Mouse (Mus musculus) heart, embryonic 14.5 days (tissue): ENCODE results near the gene Tspan9. TPM values are rescaled to one million over a fixed set of nuclear protein-coding genes. Genes with fewer than 3 reads are reported as not detected.

Experiments used
- ATAC-seq: fragments of 200-750 bp; cut with Nextera tagmentation; 2 replicates; pipeline ENCODE4 v1.8.0; 2017; ENCODE audit warnings: low read depth, moderate TSS enrichment; ENCODE audit not compliant: insufficient number of reproducible peaks, insufficient read depth, low FRiP score
- H3K27ac ChIP-seq, 2 experiments: fragments of 200-500 bp in 1 of 2; fragments of 300-500 bp in 1 of 2; sonication (generic) in 1 of 2; replicated peaks in 1 of 2; 2 replicates each; pipeline ENCODE4 v1.5.1; 2012 to 2014; ENCODE audit warnings: low read depth in 2 of 2, low read length in 2 of 2, control low read depth in 1 of 2, mild to moderate bottlenecking in 1 of 2, mixed read lengths in 1 of 2; ENCODE audit not compliant: control insufficient read depth in 1 of 2, insufficient read depth in 1 of 2
- H3K27me3 ChIP-seq: fragments of 300-500 bp; sonication (generic); 2 replicates; pipeline ENCODE4 v1.6.1; 2014; ENCODE audit warnings: mild to moderate bottlenecking, low read length, control low read depth; ENCODE audit not compliant: control insufficient read depth, insufficient read depth
- H3K36me3 ChIP-seq: fragments of 300-500 bp; sonication (generic); 2 replicates; pipeline ENCODE4 v1.6.1; 2014; ENCODE audit warnings: mild to moderate bottlenecking, control low read depth, low read length, mixed read lengths; ENCODE audit not compliant: control insufficient read depth, insufficient read depth
- H3K4me1 ChIP-seq, 2 experiments: fragments of 200-500 bp in 1 of 2; fragments of 300-500 bp in 1 of 2; sonication (generic) in 1 of 2; 2 replicates each; pipeline ENCODE4 v1.6.1; 2012 to 2014; ENCODE audit warnings: low read length in 2 of 2, control low read depth in 1 of 2, mixed read lengths in 1 of 2; ENCODE audit not compliant: control insufficient read depth in 2 of 2, insufficient read depth in 2 of 2
- H3K4me2 ChIP-seq: fragments of 300-500 bp; sonication (generic); 2 replicates; pipeline ENCODE4 v1.6.1; 2014; ENCODE audit warnings: mild to moderate bottlenecking, low read length
- H3K4me3 ChIP-seq, 2 experiments: fragments of 200-500 bp in 1 of 2; fragments of 300-500 bp in 1 of 2; sonication (generic) in 1 of 2; 2 replicates each; pipeline ENCODE4 v1.5.1; 2012 to 2014; ENCODE audit warnings: low read length in 2 of 2, mild to moderate bottlenecking in 2 of 2, control low read depth in 1 of 2, low read depth in 1 of 2, moderate library complexity in 1 of 2; ENCODE audit not compliant: control insufficient read depth in 1 of 2, insufficient read depth in 1 of 2
- H3K9ac ChIP-seq: fragments of 300-500 bp; sonication (generic); 2 replicates; pipeline ENCODE4 v1.6.1; 2014; ENCODE audit warnings: mild to moderate bottlenecking, low read length
- H3K9me3 ChIP-seq: fragments of 300-500 bp; sonication (generic); 2 replicates; pipeline ENCODE4 v1.6.1; 2016; ENCODE audit warnings: low read length, control low read depth; ENCODE audit not compliant: control insufficient read depth
- WGBS: fragments of 180-500 bp; shearing (Covaris S2); extraction: QIAGEN DNeasy Blood & Tissue Kit; methylation state at CpG from one replicate; pipeline ENCODE4 v1.1.7; 2014; 5-methylcytosine and 5-hydroxymethylcytosine counted together
- polyA plus RNA-seq: library from polyadenylated mRNA; unstranded; fragments of >200 nt; fragmentation: Nextera tagmentation; extraction: Ambion mirVana; gene quantifications from 2 replicates; pipeline ENCODE4 v1.2.1, GENCODE M21; 2014

Tspan9 gene
- polyA plus RNA-seq, 1 experiment from 2014 or later, result 143 TPM

- Histone ChIP-seq H3K9me3 (no peaks in the 10 kb centered on the region), H3K27me3 (no peaks in the 10 kb centered on the region), H3K36me3 (no peaks in the 10 kb centered on the region), H3K4me2 (peak overlapping the region; percentile 95), H3K27ac (peak overlapping the region; percentile 93 to 94), H3K4me1 (peaks cover 52 to 76% of the 10 kb centered on the region in 2 experiments), H3K4me3 (peak overlapping the region; percentile 59 to 72), H3K9ac (peak overlapping the region; percentile 89)
- no peak for ATAC-seq
- WGBS, result 5% methylated on average over 4 of the region's 4 CpGs
Measured at GRCm38 (mm10) chr6:128035930-128036309, 107.5 kb downstream of the Tspan9 start.

- Histone ChIP-seq H3K4me2 (peak overlapping the region; percentile 95), H3K27me3 (no peaks in the 10 kb centered on the region), H3K9me3 (no peaks in the 10 kb centered on the region), H3K9ac (peak overlapping the region; percentile 89), H3K36me3 (0 out of 2 replicates have a peak, but pooled peaks cover under 1% of the 10 kb centered on the region), H3K27ac (peak overlapping the region; percentile 93 to 94), H3K4me1 (peaks cover 48 to 75% of the 10 kb centered on the region in 2 experiments), H3K4me3 (peak overlapping the region; percentile 59 to 72)
- 1% methylated on average over 28 of the region's 36 CpGs for WGBS
- ATAC-seq, result peak; percentile 2; the same call in 1 of the 2 replicates
Measured at GRCm38 (mm10) chr6:128035250-128035929, 108.0 kb downstream of the Tspan9 start.

GRCm38 (mm10) chr6:128034317-128035249 lies 108.8 kb downstream of the Tspan9 start:
- Histone ChIP-seq H3K9me3 (no peaks in the 10 kb centered on the region), H3K4me1 (peaks cover 48 to 82% of the 10 kb centered on the region in 2 experiments), H3K4me2 (peak overlapping the region; percentile 95), H3K27ac (peak overlapping the region; percentile 93 to 94), H3K36me3 (0 out of 2 replicates have a peak, but pooled peaks cover 4% of the 10 kb centered on the region), H3K27me3 (no peaks in the 10 kb centered on the region), H3K9ac (peak overlapping the region; percentile 89), H3K4me3 (peak overlapping the region; percentile 59 to 72)
- peak; percentile 74 for ATAC-seq
- WGBS, result under 1% methylated on average over 77 of the region's 80 CpGs

DNA sequence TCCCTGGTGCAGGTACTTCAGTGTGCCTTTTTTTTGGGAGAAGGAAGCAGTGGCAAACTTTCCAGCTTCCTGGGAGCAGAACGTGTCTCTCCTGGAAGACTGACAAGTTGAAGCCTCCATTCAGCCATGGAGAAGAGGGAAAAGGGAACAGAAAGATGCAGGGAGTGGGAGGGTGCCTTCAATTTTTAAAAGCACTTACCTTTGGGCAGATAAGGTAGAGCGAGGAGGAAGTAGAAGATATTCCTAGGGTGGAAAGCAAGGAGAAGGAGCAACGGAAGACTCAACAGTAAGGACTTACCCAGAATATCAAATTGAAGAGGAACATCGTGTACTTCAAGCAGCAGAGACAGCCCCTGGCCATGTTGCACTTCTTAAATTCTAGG lies 109.5 kb downstream of the Tspan9 start:
- no peaks in the 10 kb centered on the region for H3K9me3 ChIP-seq
- peak overlapping the region; percentile 59 to 72 for H3K4me3 ChIP-seq
- H3K36me3 ChIP-seq, result 0 out of 2 replicates have a peak, but pooled peaks cover 4% of the 10 kb centered on the region
- H3K9ac ChIP-seq, result peak overlapping the region; percentile 89
- no peaks in the 10 kb centered on the region for H3K27me3 ChIP-seq
- H3K4me2 ChIP-seq, result peak overlapping the region; percentile 95
- ATAC-seq, result no peak
- 12% methylated on average over 4 of the region's 4 CpGs for WGBS
- H3K27ac ChIP-seq, result peak overlapping the region; percentile 90 to 93
- peaks cover 51 to 86% of the 10 kb centered on the region in 2 experiments for H3K4me1 ChIP-seq

DNA sequence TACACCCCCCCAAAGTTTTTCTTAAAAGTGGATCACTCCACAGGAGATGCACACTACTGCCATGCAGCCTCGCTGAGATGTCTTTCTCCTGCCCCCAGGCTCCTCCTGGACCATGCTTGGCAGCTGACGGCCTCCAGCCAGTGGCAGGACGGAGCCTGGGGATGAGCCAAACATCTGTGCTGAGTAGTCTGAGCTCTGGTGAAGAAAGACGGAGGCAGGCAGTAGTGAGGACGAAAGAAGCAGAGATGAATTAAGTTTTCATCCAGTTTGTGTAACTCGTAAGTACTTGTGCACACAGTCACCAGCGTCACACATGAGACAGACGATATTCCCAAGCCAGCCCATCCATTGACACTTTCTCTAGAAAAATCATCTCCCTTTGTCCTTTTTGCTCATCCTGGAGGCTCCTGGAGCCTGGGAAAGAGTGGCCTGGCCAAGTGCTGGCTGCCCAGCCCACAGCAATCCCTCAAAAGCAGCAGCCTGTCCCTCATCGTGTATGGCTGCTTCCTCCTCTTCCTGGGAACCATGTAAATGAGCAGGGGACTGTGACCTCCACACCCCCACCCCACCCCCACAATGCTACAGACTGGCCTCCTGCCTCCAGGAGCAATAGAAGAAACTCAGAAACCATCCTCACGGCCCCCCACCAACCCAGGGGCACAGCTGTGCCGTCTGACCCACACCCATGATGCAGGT lies 110.1 kb downstream of the Tspan9 start:
- no peak for ATAC-seq
- peak overlapping the region; percentile 59 to 72 for H3K4me3 ChIP-seq
- H3K4me2 ChIP-seq, result peak overlapping the region; percentile 95
- H3K27me3 ChIP-seq, result no peaks in the 10 kb centered on the region
- peaks cover 51 to 86% of the 10 kb centered on the region in 2 experiments for H3K4me1 ChIP-seq
- peak overlapping the region; percentile 90 to 93; a peak in 3 of 4 replicates for H3K27ac ChIP-seq
- 0 out of 2 replicates have a peak, but pooled peaks cover 4% of the 10 kb centered on the region for H3K36me3 ChIP-seq
- WGBS, result 28% methylated on average over 11 of the region's 11 CpGs
- peak overlapping the region; percentile 89 for H3K9ac ChIP-seq
- no peaks in the 10 kb centered on the region for H3K9me3 ChIP-seq

DNA sequence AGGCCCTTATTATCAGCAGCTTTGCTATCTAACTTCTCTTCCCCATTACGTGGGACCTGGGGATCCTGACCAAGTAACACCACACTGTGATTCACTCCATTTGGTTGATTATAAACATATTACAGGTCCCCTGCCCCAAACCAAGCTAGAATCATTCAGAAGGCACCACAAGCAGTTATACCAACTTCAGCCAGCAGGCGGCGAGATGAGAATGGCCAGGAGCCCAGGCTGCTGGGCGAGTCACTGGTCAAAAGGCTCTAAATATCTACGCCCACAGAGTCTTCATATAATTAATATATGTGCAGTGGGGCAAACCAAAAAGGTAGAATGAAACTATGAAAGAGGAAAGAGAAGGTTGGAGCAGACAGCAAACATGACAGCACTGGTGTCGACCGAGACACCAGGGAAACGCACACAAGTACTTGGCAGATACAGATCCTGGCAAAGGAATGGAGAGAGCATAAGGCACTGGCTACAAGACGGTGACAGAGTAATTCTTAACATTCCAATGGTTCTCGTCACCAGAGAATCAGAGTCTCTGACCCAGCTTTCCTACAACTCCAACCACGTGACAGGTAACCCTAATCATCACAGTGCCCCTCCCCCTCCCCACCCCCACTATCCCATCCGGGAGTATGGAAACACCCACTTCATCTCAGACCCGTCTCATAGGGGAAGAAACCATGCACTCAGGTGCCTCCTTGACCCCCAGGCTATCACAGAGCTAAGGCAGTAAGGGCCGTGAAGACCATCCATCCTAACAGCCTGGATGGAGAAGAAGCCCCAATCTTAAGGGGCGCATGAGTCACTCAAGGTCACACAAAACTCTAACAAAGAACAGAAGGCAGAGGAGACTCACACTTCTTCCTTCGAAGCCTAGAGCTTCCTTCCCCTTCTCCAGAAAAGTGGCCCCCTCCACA lies 110.9 kb downstream of the Tspan9 start:
- Histone ChIP-seq H3K36me3 (0 out of 2 replicates have a peak, but pooled peaks cover 4% of the 10 kb centered on the region), H3K4me2 (peak overlapping the region; percentile 95), H3K9ac (peak overlapping the region; percentile 89), H3K4me3 (peak overlapping the region; percentile 59 to 72), H3K27ac (peak overlapping the region; percentile 90 to 93; a peak in 2 of 4 replicates), H3K4me1 (peaks cover 49 to 85% of the 10 kb centered on the region in 2 experiments), H3K9me3 (no peaks in the 10 kb centered on the region), H3K27me3 (no peaks in the 10 kb centered on the region)
- WGBS, result 15% methylated on average over 16 of the region's 16 CpGs
- ATAC-seq, result no peak
